Mouse (Mus musculus) layer of hippocampus, adult 9-11 months (tissue): ENCODE measurements around the gene Olfr13.
"Not testable (repeated sequence)": the region's sequence is repeated elsewhere in the genome, so short reads cannot be mapped to it uniquely, and the experiment has no call there.

Experiments used
- DNase-seq: peaks from one replicate; pipeline ENCODE4 v3.0.0; 2022

Olfr13 gene

GRCm38 (mm10) chr6:43171840-43172239, at the start of gene Olfr13:
Olfr13 (plus strand) TSS chr6:43172140.
- DNase-seq, result no peak

- not testable (repeated sequence) for DNase-seq
Measured at GRCm38 (mm10) chr6:43146267-43146666, 25.7 kb upstream of the Olfr13 start, which contains the start of gene Olfr237-ps1. Olfr237-ps1 (plus strand) TSS chr6:43146567.

GRCm38 (mm10) chr6:43159502-43159901, 12.4 kb upstream of the Olfr13 start:
- DNase-seq, result no peak

- DNase-seq, result no peak
Measured at GRCm38 (mm10) chr6:43162982-43163381, 9.0 kb upstream of the Olfr13 start, which contains the start of gene Olfr437. Olfr437 (plus strand) TSS chr6:43163282.

- DNase-seq, result no peak
Measured at GRCm38 (mm10) chr6:43167246-43167645, 4.7 kb upstream of the Olfr13 start.

- no peak for DNase-seq
Measured at GRCm38 (mm10) chr6:43178129-43178528, 6.2 kb downstream of the Olfr13 start.

GRCm38 (mm10) chr6:43178584-43179501, 6.9 kb downstream of the Olfr13 start:
- peak; percentile 9 for DNase-seq

GRCm38 (mm10) chr6:43190986-43191385, 19.0 kb downstream of the Olfr13 start:
- DNase-seq, result no peak

- no peak for DNase-seq
Measured at GRCm38 (mm10) chr6:43196781-43197180, 24.8 kb downstream of the Olfr13 start, which contains the start of gene Olfr435. Olfr435 (plus strand) TSS chr6:43197146.

GRCm38 (mm10) chr6:43198094-43198493, 26.2 kb downstream of the Olfr13 start:
- no peak for DNase-seq

GRCm38 (mm10) chr6:43202786-43203185, 30.8 kb downstream of the Olfr13 start:
- DNase-seq, result no peak

- no peak for DNase-seq
Measured at GRCm38 (mm10) chr6:43205355-43205754, 33.4 kb downstream of the Olfr13 start.

GRCm38 (mm10) chr6:43212873-43213272, 40.9 kb downstream of the Olfr13 start, which contains the start of gene Olfr434:
Olfr434 (plus strand) TSS chr6:43213021.
- peak; percentile 11 for DNase-seq
